Mouse (Mus musculus): ENCODE measurements at regions not wholly inside any gene's neighbourhood (a gene's known extent, or its start where the extent isn't known, plus 50 kb on each side); places are given as distances from the start of the nearest gene placed in this dataset.

- TF ChIP-seq CHD2 (IDR thresholded peaks at IDR 0.05; ENCODE audit: low read depth, low read length) (no peak), HCFC1 (IDR thresholded peaks at IDR 0.05; ENCODE audit: borderline replicate concordance, insufficient read depth, low read length) (no peak), ZC3H11A (IDR thresholded peaks at IDR 0.05; ENCODE audit: borderline replicate concordance, low read depth, low read length) (no peak), ZNF384 (IDR thresholded peaks at IDR 0.05; ENCODE audit: low read depth, low read length) (no peak), MAFK (IDR thresholded peaks at IDR 0.05; ENCODE audit: insufficient read depth, low read depth, low read length) (no peak)
Observed at GRCm38 (mm10) chr11:66696791-66697190, 171.0 kb upstream of the Shisa6 start.

Data from ES-E14 (cell line).